Mouse (Mus musculus): ENCODE measurements around the gene Rin2. TPM values are rescaled to one million over a fixed set of nuclear protein-coding genes. Genes with fewer than 3 reads are reported as not detected.

The Rin2 gene
- polyA plus RNA-seq, 2 experiments, result 38.1 to 49.7 TPM

GRCm38 (mm10) chr2:145807276-145807675, 132.3 kb downstream of the Rin2 start:
- Histone ChIP-seq H3K4me2 (replicated peaks; ENCODE audit: low read depth, low read length, severe bottlenecking) (no peak overlapping the region), H3K36me3 (ENCODE audit: control insufficient read depth, insufficient read depth, low read length) (no peaks in the 10 kb centered on the region), H3K4me3 (replicated peaks; ENCODE audit: low read length) (no peak overlapping the region), H3K27me3 (ENCODE audit: control insufficient read depth, insufficient read depth, low read length) (no peaks in the 10 kb centered on the region), H3K27ac (replicated peaks; ENCODE audit: low read depth, low read length) (no peak overlapping the region), H3K4me1 (ENCODE audit: control insufficient read depth, insufficient read depth, low read length) (no peaks in the 10 kb centered on the region), H3K9ac (ENCODE audit: low read depth, low read length, severe bottlenecking) (no peak overlapping the region), H3K9me3 (ENCODE audit: control insufficient read depth, low read length) (peaks cover 5% of the 10 kb centered on the region; the same call in 1 of the 2 replicates)
- no peak for TF ChIP-seq POLR2A (IDR thresholded peaks at IDR 0.05; ENCODE audit: borderline replicate concordance, extremely low read depth, insufficient read depth, insufficient read length)
- no peak for DNase-seq (ENCODE audit: low spot score)
- WGBS, result 78% methylated on average over 2 of the region's 2 CpGs
- ATAC-seq (ENCODE audit: low FRiP score, low read depth), result no peak

GRCm38 (mm10) chr2:145808251-145808650, 133.2 kb downstream of the Rin2 start:
- no peak overlapping the region for H3K27ac ChIP-seq (replicated peaks; ENCODE audit: low read depth, low read length)
- 93% methylated on average over 2 of the region's 2 CpGs for WGBS
- H3K9me3 ChIP-seq (ENCODE audit: control insufficient read depth, low read length), result peaks cover 5% of the 10 kb centered on the region; the same call in 1 of the 2 replicates
- ATAC-seq (ENCODE audit: low FRiP score, low read depth), result no peak
- H3K4me3 ChIP-seq (replicated peaks; ENCODE audit: low read length), result no peak overlapping the region
- no peaks in the 10 kb centered on the region for H3K36me3 ChIP-seq (ENCODE audit: control insufficient read depth, insufficient read depth, low read length)
- H3K9ac ChIP-seq (ENCODE audit: low read depth, low read length, severe bottlenecking), result no peak overlapping the region
- no peaks in the 10 kb centered on the region for H3K4me1 ChIP-seq (ENCODE audit: control insufficient read depth, insufficient read depth, low read length)
- no peak for TF ChIP-seq POLR2A (IDR thresholded peaks at IDR 0.05; ENCODE audit: borderline replicate concordance, extremely low read depth, insufficient read depth, insufficient read length)
- no peak for DNase-seq (ENCODE audit: low spot score)
- no peak overlapping the region for H3K4me2 ChIP-seq (replicated peaks; ENCODE audit: low read depth, low read length, severe bottlenecking)
- H3K27me3 ChIP-seq (ENCODE audit: control insufficient read depth, insufficient read depth, low read length), result no peaks in the 10 kb centered on the region

GRCm38 (mm10) chr2:145808667-145809066, 133.7 kb downstream of the Rin2 start:
- 98% methylated on average over 6 of the region's 6 CpGs for WGBS
- H3K36me3 ChIP-seq (ENCODE audit: control insufficient read depth, insufficient read depth, low read length), result no peaks in the 10 kb centered on the region
- no peak overlapping the region for H3K9ac ChIP-seq (ENCODE audit: low read depth, low read length, severe bottlenecking)
- no peaks in the 10 kb centered on the region for H3K27me3 ChIP-seq (ENCODE audit: control insufficient read depth, insufficient read depth, low read length)
- H3K4me1 ChIP-seq (ENCODE audit: control insufficient read depth, insufficient read depth, low read length), result no peaks in the 10 kb centered on the region
- ATAC-seq (ENCODE audit: low FRiP score, low read depth) (no peak), DNase-seq (ENCODE audit: low spot score) (no peak)
- TF ChIP-seq POLR2A (IDR thresholded peaks at IDR 0.05; ENCODE audit: borderline replicate concordance, extremely low read depth, insufficient read depth, insufficient read length), result no peak
- H3K27ac ChIP-seq (replicated peaks; ENCODE audit: low read depth, low read length), result no peak overlapping the region
- H3K4me2 ChIP-seq (replicated peaks; ENCODE audit: low read depth, low read length, severe bottlenecking), result no peak overlapping the region
- H3K9me3 ChIP-seq (ENCODE audit: control insufficient read depth, low read length), result peaks cover 5% of the 10 kb centered on the region; the same call in 1 of the 2 replicates
- H3K4me3 ChIP-seq (replicated peaks; ENCODE audit: low read length), result no peak overlapping the region

- Histone ChIP-seq H3K27ac (replicated peaks; ENCODE audit: low read depth, low read length) (no peak overlapping the region), H3K4me1 (ENCODE audit: control insufficient read depth, insufficient read depth, low read length) (no peaks in the 10 kb centered on the region), H3K9ac (ENCODE audit: low read depth, low read length, severe bottlenecking) (no peak overlapping the region), H3K36me3 (ENCODE audit: control insufficient read depth, insufficient read depth, low read length) (no peaks in the 10 kb centered on the region), H3K4me3 (replicated peaks; ENCODE audit: low read length) (no peak overlapping the region), H3K9me3 (ENCODE audit: control insufficient read depth, low read length) (peaks cover 9% of the 10 kb centered on the region), H3K4me2 (replicated peaks; ENCODE audit: low read depth, low read length, severe bottlenecking) (no peak overlapping the region), H3K27me3 (ENCODE audit: control insufficient read depth, insufficient read depth, low read length) (no peaks in the 10 kb centered on the region)
- WGBS, result 48% methylated on average over 5 of the region's 5 CpGs
- no peak for DNase-seq (ENCODE audit: low spot score)
- TF ChIP-seq POLR2A (IDR thresholded peaks at IDR 0.05; ENCODE audit: borderline replicate concordance, extremely low read depth, insufficient read depth, insufficient read length), result no peak
- no peak for ATAC-seq (ENCODE audit: low FRiP score, low read depth)
Observed at GRCm38 (mm10) chr2:145810676-145811075, 135.7 kb downstream of the Rin2 start.

DNA sequence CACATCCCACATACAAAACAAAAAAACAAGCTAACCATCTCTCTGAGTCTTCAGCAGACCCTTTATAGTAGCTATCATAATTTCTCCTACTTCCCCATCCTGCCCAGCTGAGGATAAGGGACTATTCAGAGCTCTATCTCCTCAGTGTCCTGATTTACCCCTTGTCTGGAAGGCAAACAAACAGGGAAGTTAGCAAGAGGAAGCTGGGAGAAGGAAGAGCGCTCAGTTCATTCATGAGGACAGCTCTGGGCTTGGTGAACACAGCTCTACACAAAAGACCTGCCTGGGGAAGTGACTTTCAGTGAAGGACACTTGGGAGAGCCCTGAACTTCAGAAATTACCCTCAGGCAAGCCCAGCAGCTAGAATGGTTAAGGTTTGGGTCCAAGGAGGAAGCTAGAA, 137.8 kb downstream of the Rin2 start:
- no peak for TF ChIP-seq POLR2A (IDR thresholded peaks at IDR 0.05; ENCODE audit: borderline replicate concordance, extremely low read depth, insufficient read depth, insufficient read length)
- no peak for DNase-seq (ENCODE audit: low spot score)
- no peak overlapping the region for H3K4me3 ChIP-seq (replicated peaks; ENCODE audit: low read length)
- peaks cover 18% of the 10 kb centered on the region for H3K9me3 ChIP-seq (ENCODE audit: control insufficient read depth, low read length)
- 86% methylated on average over 1 of the region's 1 CpGs for WGBS
- no peak for ATAC-seq (ENCODE audit: low FRiP score, low read depth)
- no peak overlapping the region for H3K9ac ChIP-seq (ENCODE audit: low read depth, low read length, severe bottlenecking)
- H3K27me3 ChIP-seq (ENCODE audit: control insufficient read depth, insufficient read depth, low read length), result no peaks in the 10 kb centered on the region
- H3K4me2 ChIP-seq (replicated peaks; ENCODE audit: low read depth, low read length, severe bottlenecking), result no peak overlapping the region
- H3K27ac ChIP-seq (replicated peaks; ENCODE audit: low read depth, low read length), result no peak overlapping the region
- H3K36me3 ChIP-seq (ENCODE audit: control insufficient read depth, insufficient read depth, low read length), result no peaks in the 10 kb centered on the region
- H3K4me1 ChIP-seq (ENCODE audit: control insufficient read depth, insufficient read depth, low read length), result no peaks in the 10 kb centered on the region

- Histone ChIP-seq H3K9ac (ENCODE audit: low read depth, low read length, severe bottlenecking) (no peak overlapping the region), H3K4me2 (replicated peaks; ENCODE audit: low read depth, low read length, severe bottlenecking) (no peak overlapping the region), H3K27me3 (ENCODE audit: control insufficient read depth, insufficient read depth, low read length) (no peaks in the 10 kb centered on the region), H3K27ac (replicated peaks; ENCODE audit: low read depth, low read length) (no peak overlapping the region), H3K36me3 (ENCODE audit: control insufficient read depth, insufficient read depth, low read length) (peaks cover 1% of the 10 kb centered on the region; the same call in 1 of the 2 replicates), H3K4me3 (replicated peaks; ENCODE audit: low read length) (no peak overlapping the region), H3K9me3 (ENCODE audit: control insufficient read depth, low read length) (peaks cover 18% of the 10 kb centered on the region), H3K4me1 (ENCODE audit: control insufficient read depth, insufficient read depth, low read length) (no peaks in the 10 kb centered on the region)
- ATAC-seq (ENCODE audit: low FRiP score, low read depth) (no peak), DNase-seq (ENCODE audit: low spot score) (no peak)
- WGBS, result 67% methylated on average over 5 of the region's 5 CpGs
- TF ChIP-seq POLR2A (IDR thresholded peaks at IDR 0.05; ENCODE audit: borderline replicate concordance, extremely low read depth, insufficient read depth, insufficient read length), result no peak
Observed at GRCm38 (mm10) chr2:145817195-145817594, 142.2 kb downstream of the Rin2 start.

Measured in limb, embryonic 14.5 days (tissue).